Mouse (Mus musculus) left cerebral cortex, adult 2 months (tissue): ENCODE results near the gene Dlst. TPM values are rescaled to one million over a fixed set of nuclear protein-coding genes. Genes with fewer than 3 reads are reported as not detected.

Source experiments
- DNase-seq, 2 experiments: peaks; one replicate each; pipeline ENCODE4 v3.0.0; 2021 to 2022; ENCODE audit warnings: low spot score in 2 of 2, mixed read lengths in 1 of 2; ENCODE audit errors: extremely low spot score in 1 of 2
- H3K27ac ChIP-seq: fragments of 200-600 bp; 2 replicates; pipeline ENCODE4 v1.8.1; 2022
- H3K4me3 ChIP-seq: fragments of 200-600 bp; 2 replicates; pipeline ENCODE4 v1.8.1; 2022
- CTCF ChIP-seq: fragments of 200-600 bp; IDR thresholded peaks from 2 replicates; pipeline ENCODE4 v1.8.1; 2022; ENCODE audit warnings: antibody characterized with exemption, mild to moderate bottlenecking, moderate library complexity
- intact Hi-C: fragments of 180-260 bp; cut with DNase I; formaldehyde crosslinking; loops from one replicate; pipeline ENCODE4 v1.15.1; 2025
- long read RNA-seq, 2 experiments: library from polyadenylated mRNA; stranded (forward); transcript quantifications; one replicate each; pipeline ENCODE4 v2.0.0; 2021; ENCODE audit warnings: borderline mapping rate in 2 of 2
- total RNA-seq, 2 experiments: library from RNA; stranded (reverse); gene quantifications; 2 replicates each; pipeline ENCODE4 v1.2.3; 2021

The Dlst gene
- 100 to 1,000 TPM; 146 to 156 TPM for total RNA-seq
- long read RNA-seq, experiment 1, transcript Dlst-201 (15 exons, 2,764 nt): major isoform, 45 of 72 reads
- long read RNA-seq, experiment 1, partial matches to known transcripts: 18 of 72 reads
- long read RNA-seq, experiment 1, other reads (novel, unspliced or antisense): 5 of 72 reads
- long read RNA-seq, experiment 2, transcript Dlst-201 (15 exons, 2,764 nt): major isoform, 21 of 48 reads
- long read RNA-seq, experiment 2, partial matches to known transcripts: 5 of 48 reads
- long read RNA-seq, experiment 2, other reads (novel, unspliced or antisense): 19 of 48 reads

DNA sequence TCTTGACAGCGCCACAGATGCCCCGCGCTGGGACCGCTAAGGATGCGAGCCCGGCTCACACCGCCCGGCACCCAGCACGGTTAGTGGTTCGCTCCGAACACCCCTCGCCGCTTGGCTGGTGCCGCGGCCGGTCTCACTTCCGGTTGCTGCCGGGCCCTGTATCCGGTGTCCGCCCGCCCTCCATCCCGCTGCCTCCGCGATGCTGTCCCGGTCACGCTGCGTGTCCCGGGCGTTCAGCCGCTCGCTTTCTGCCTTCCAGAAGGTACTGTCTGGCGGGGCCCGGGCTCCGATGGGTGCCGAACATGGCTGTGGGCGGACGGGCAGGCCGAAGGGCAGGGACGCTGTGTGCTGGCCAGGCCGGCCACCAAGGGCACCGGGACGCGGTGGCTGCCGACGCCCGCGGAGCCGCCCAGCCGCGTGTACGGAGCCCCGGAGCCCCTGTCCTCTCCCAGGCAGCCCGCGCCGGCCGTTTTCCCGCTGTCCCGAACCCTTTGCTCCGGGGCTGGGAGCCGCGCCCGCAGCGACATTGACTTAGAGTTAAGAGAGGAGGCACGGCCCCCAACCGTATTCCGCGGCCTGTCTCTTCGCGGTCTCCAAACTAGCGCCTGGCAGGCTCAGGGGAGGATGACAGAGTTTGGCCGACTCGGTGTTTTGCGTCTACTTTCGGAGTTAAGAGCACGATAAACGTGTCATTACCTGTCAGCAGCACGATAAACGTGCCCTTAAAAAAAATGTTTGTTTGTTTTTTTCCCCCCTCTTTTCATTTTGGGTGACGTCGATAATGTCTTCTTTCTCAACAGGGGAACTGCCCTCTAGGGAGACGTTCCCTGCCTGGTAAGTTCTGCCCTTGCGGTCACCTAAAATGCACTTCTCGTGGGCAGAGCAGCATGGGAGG is at the start of gene Dlst, which contains the start of gene Prox2:
Gene Dlst, plus strand, starts transcription at position 136 of the 895 bp plus-strand sequence.
Gene Prox2, minus strand, starts transcription at position 62 of the 895 bp plus-strand sequence.
- Histone ChIP-seq H3K27ac (peak within 1 kb of the TSS; percentile 94), H3K4me3 (peak within 1 kb of the TSS; percentile 71)
- intact Hi-C loops: no loop called here
- no peak; the same call in 1 of the 2 replicates for TF ChIP-seq CTCF
- DNase-seq: peak; percentile 88 to 92

DNA sequence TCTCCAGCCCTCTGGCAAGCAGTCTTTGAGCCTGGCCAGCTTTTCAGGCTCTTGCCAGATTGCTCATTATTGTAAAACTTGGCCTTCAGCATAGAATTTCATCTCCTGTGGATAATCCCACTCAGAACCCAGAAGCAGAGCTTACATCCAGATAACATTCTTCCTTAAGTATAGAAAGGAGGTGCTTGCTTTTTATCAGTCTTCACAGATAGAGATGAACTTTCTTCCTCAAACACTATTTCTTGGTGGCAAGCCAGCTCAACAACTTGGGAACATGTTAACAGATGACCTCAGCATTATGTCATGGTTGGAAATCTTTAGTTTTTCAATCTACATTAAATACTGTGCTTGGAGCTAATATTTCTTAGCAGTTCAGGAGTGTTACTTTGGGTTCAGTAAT is 39.6 kb upstream of the Dlst start:
- no peak for DNase-seq
- intact Hi-C loops: no loop called here
- no peak for TF ChIP-seq CTCF
- Histone ChIP-seq H3K27ac (no peak overlapping the region), H3K4me3 (no peak overlapping the region)

DNA sequence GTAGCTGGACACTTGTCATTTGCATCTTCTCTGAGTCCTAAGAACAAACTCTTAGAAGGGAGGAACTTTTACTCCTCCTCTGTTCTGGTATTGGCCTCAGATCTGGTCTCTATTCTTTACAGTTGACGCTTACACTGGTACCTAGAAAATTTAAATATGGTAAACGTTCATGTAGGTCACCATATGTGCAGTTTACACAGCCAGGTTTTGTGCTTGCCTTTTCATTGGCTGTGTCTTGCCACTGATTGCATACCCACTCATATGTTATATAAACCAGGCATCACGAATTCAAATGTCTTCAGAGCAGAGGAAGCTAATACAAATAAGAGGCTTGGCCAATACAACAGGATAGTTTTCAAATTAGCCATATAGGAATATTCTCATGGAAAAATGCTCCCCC is 33.5 kb upstream of the Dlst start:
- peak overlapping the region; percentile 29; the same call in 1 of the 2 replicates for H3K27ac ChIP-seq

DNA sequence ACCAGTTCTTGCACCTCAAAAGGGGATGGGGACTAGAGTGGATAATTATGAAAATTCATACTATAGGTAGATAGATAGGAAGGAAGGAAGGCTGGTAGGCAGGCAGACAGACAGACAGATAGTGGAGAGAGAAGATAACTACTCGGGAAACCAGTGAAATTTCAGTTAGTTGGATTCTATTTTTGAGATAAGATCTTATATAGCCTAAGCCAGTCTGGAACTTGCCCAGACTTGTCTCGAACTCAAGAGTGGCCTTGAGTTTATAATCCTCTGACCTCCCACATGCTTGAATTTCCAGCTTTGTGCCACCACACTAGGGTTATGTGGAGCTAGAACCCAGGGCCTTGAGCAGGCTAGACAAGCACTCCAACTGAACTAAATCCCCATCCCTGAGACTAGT is 26.4 kb upstream of the Dlst start:
- Histone ChIP-seq H3K4me3 (no peak overlapping the region), H3K27ac (no peak overlapping the region)
- intact Hi-C loops: no loop called here
- no peak for TF ChIP-seq CTCF
- DNase-seq: no peak

More for the DNA sequence above, 33.5 kb upstream of the Dlst start:
- no peak overlapping the region for H3K4me3 ChIP-seq
- intact Hi-C loops: no loop called here
- no peak for DNase-seq
- no peak for TF ChIP-seq CTCF

DNA sequence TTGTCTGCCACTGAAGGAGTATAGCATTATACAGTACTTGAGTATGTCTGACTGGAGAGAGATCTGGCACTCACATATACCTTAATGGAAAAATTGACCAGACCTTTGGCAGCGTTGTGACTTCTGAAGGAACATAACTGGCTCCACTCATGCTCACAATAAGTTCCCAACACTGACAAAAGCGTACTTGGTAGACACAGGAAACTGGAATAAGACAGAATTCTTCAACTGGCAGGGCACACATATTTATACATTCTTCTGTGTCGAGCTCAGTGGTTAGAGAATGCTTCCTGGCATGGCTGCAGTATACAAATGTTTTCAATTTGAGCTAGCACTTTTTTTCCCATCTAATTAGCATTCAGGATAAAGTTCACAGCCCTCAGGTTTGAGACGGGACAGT is 25.7 kb upstream of the Dlst start:
- Histone ChIP-seq H3K4me3 (no peak overlapping the region), H3K27ac (no peak overlapping the region)
- TF ChIP-seq CTCF: no peak
- no peak for DNase-seq
- intact Hi-C loops: no loop called here

DNA sequence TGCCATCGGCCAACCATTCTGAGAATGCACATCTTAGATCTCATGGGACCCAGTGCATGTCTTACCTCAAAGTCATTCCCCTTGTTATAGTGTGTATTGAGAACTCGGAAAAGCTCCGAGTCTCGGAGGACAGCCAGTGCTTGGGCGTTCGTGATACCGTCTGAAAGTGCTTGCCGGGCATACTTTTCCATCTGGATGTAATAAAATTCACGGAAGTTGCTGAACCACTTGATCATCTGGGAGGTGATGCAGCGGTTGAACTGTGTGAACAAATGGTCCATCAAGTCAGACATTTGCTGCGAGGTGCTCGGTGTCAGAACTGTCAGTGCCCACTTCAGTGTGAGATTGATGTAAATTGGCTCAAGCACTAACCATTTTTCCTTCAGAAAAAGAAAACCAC is 22.8 kb upstream of the Dlst start:
- Histone ChIP-seq H3K4me3 (no peak overlapping the region), H3K27ac (no peak overlapping the region)
- no peak for TF ChIP-seq CTCF
- DNase-seq: no peak
- intact Hi-C loops: no loop called here

DNA sequence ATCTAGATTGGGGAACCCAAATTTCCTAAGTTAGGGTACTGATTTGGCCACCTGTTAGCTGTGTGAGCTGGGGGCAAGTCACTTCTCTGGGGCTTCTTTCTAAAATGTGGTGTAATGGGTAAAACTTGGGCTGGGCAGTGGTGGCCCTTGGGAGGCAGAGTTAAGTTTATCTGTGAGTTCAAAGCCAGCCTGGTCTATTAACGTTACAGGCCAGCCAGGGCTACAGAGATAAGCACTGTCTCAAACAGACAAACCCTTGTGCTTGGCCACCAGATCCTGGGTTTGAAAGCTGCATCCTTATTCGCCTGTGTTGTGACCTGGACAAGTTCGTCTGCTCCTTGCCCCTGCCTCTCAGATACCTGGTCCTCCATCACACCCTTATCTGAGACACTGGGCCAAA is 19.4 kb upstream of the Dlst start:
- Histone ChIP-seq H3K4me3 (no peak overlapping the region), H3K27ac (no peak overlapping the region)
- intact Hi-C loops: no loop called here
- DNase-seq: no peak
- TF ChIP-seq CTCF: no peak

DNA sequence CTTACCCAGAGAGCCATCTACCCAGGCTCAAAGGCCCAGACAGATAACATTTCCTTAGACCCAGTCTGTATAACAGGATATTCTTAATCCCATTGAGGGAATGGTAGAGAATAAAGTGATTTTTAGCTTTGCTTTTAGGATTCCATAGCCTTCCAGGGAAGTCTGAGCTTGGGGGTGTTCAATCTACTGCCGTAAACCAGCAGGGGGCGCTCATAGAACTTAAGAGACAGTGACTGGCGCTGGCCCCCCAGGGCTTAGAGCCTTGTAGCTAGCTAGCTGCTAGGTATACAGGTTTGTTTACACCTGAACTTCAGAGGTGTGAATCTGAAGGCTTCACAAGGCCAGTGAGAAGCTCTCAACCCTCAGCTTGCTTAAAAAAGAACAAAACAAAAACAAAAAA is 18.4 kb upstream of the Dlst start:
- TF ChIP-seq CTCF: peak; percentile 83

DNA sequence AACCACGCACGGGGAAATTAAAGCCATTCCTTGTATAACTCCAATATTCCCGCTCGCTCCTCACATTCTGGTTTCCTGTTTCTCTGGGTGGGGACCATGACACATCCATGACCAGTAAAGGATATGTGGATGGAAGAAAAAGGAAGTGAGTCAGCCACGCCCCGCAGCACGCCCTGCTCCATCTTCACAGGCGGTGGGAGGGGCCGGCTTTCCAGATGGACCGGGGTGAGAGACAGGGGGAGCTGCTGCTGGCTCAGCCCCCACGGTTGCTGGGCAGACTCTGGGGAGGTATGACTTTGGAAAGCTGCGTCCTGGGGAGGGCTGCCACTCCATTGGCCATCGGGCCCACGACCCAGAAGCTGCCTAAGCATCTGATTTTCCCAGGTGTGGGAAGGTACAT is 16.6 kb upstream of the Dlst start:
- DNase-seq: peak; percentile 43 to 73
- Histone ChIP-seq H3K4me3 (no peak overlapping the region), H3K27ac (no peak overlapping the region)
- intact Hi-C loops: no loop called here
- TF ChIP-seq CTCF: no peak

More for the DNA sequence above, 18.4 kb upstream of the Dlst start:
- H3K27ac ChIP-seq: no peak overlapping the region
- no peak overlapping the region for H3K4me3 ChIP-seq
- intact Hi-C loops: loop anchor here (1.0 kb wide), 1 partner anchor 213 kb away; no protein-coding TSS in a partner anchor
- DNase-seq: peak; percentile 65 to 70

DNA sequence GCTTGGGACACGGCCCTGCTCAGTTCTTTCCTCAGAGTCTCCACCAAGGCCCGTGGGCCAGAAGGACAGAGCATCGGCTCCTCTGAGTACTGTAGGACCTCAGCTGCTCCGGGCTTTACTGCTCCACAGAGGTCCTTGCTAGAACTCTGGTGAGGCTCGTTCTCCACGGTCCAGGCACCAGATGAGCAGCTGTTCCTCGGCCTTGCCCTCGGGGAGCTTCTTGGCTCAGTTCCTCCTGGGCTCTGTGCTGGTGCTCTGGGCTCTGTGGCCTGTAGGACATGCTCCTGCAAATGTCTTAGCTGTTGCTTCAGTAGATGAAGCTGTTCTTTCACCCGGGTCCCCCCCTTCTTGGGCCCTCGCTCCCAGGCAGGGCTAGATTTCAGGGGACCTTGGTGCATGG is 15.9 kb upstream of the Dlst start:
- H3K4me3 ChIP-seq: no peak overlapping the region
- no peak for TF ChIP-seq CTCF
- intact Hi-C loops: no loop called here
- H3K27ac ChIP-seq: no peak overlapping the region
- no peak for DNase-seq

DNA sequence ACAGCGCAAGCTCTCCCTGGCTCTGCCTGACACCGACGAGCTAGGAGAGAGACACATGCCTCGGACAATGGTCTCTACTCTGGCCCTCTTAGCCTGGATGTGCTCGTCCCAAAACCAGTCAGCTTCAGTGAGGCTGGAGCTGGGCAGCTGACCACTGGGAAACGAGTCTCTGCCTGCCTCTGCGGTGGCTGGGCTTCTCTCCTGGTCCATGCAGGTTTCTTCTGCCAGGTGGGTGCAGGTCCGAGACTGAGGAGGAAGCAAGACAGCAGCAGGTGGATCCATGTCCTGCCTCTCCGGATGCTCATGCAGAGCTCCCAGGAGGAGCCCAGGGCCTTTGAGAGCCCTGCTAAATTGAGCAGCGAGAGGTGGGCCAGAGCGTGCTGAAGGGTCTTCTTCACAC is 15.5 kb upstream of the Dlst start:
- intact Hi-C loops: no loop called here

DNA sequence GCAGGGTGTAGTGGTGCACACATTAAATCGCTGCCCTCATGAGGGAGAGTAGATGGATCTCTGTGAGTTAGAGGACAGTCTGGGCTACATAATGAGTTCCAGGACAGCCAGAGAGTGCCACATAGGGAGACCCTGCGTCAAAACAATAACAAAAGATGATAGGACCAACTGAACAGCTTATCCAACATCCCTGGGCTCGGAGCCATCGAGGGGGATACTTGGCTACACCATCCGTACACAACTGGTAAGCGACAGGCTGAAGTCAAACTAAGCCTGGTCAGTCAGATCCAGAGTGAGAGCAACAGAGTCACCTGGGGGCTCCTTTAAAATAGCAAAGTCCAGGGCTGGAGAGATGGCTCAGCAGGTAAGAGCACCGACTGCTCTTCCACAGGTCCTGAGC is 14.8 kb upstream of the Dlst start:
- Histone ChIP-seq H3K4me3 (no peak overlapping the region), H3K27ac (no peak overlapping the region)
- intact Hi-C loops: no loop called here
- no peak for DNase-seq
- no peak for TF ChIP-seq CTCF

More for the DNA sequence above, 15.5 kb upstream of the Dlst start:
- no peak for DNase-seq
- no peak overlapping the region for H3K4me3 ChIP-seq
- H3K27ac ChIP-seq: no peak overlapping the region
- no peak for TF ChIP-seq CTCF
